Mouse (Mus musculus) forebrain, embryonic 13.5 days (tissue): ENCODE measurements around the gene Dnaic2. TPM values are rescaled to one million over a fixed set of nuclear protein-coding genes. Genes with fewer than 3 reads are reported as not detected.

ENCODE experiments used
- ATAC-seq: fragments of 200-750 bp; cut with Nextera tagmentation; 2 replicates; pipeline ENCODE4 v1.8.0; 2017
- H3K27ac ChIP-seq: fragments of 300-500 bp; sonication (generic); 2 replicates; pipeline ENCODE4 v1.5.1; 2015; ENCODE audit warnings: inconsistent platforms, mild to moderate bottlenecking, moderate library complexity
- H3K27me3 ChIP-seq: fragments of 300-500 bp; sonication (generic); 2 replicates; pipeline ENCODE4 v1.6.1; 2015; ENCODE audit warnings: mild to moderate bottlenecking, inconsistent platforms
- H3K36me3 ChIP-seq: fragments of 300-500 bp; sonication (generic); 2 replicates; pipeline ENCODE4 v1.6.1; 2015; ENCODE audit warnings: mild to moderate bottlenecking, inconsistent platforms; ENCODE audit not compliant: poor library complexity, severe bottlenecking
- H3K4me1 ChIP-seq: fragments of 300-500 bp; sonication (generic); 2 replicates; pipeline ENCODE4 v1.6.1; 2015; ENCODE audit warnings: inconsistent platforms
- H3K4me2 ChIP-seq: fragments of 300-500 bp; sonication (generic); 2 replicates; pipeline ENCODE4 v1.6.1; 2015; ENCODE audit warnings: inconsistent platforms, mild to moderate bottlenecking, moderate library complexity
- H3K4me3 ChIP-seq: fragments of 300-500 bp; sonication (generic); 2 replicates; pipeline ENCODE4 v1.5.1; 2015; ENCODE audit warnings: mild to moderate bottlenecking, inconsistent platforms
- H3K9ac ChIP-seq: fragments of 300-500 bp; sonication (generic); 2 replicates; pipeline ENCODE4 v1.6.1; 2015; ENCODE audit warnings: mild to moderate bottlenecking, inconsistent platforms
- H3K9me3 ChIP-seq: fragments of 300-500 bp; sonication (generic); replicated peaks from 2 replicates; pipeline ENCODE4 v1.6.1; 2016; ENCODE audit warnings: inconsistent platforms
- WGBS: fragments of 180-500 bp; shearing (Covaris S2); methylation state at CpG from one replicate; pipeline ENCODE4 v1.1.7; 2015; 5-methylcytosine and 5-hydroxymethylcytosine counted together
- polyA plus RNA-seq: library from polyadenylated mRNA; unstranded; fragments of >200 nt; fragmentation: Nextera tagmentation; extraction: Ambion mirVana; gene quantifications from 2 replicates; pipeline ENCODE4 v1.2.1, GENCODE M21; 2015

Gene Dnaic2
- polyA plus RNA-seq, 1 experiment from 2014 or later, result 1.8 TPM

- Histone ChIP-seq H3K4me2 (peak overlapping the region; percentile 85), H3K4me1 (peaks cover 70% of the 10 kb centered on the region), H3K36me3 (no peaks in the 10 kb centered on the region), H3K4me3 (peak overlapping the region; percentile 53), H3K9ac (peak overlapping the region; percentile 64), H3K27me3 (peaks cover 31% of the 10 kb centered on the region), H3K9me3 (no peaks in the 10 kb centered on the region), H3K27ac (peak overlapping the region; percentile 99)
- 55% methylated on average over 19 of the region's 19 CpGs for WGBS
- no peak for ATAC-seq
These were observed 66.8 kb downstream of the Dnaic2 start for GRCm38 (mm10) chr11:114793868-114794545.

DNA sequence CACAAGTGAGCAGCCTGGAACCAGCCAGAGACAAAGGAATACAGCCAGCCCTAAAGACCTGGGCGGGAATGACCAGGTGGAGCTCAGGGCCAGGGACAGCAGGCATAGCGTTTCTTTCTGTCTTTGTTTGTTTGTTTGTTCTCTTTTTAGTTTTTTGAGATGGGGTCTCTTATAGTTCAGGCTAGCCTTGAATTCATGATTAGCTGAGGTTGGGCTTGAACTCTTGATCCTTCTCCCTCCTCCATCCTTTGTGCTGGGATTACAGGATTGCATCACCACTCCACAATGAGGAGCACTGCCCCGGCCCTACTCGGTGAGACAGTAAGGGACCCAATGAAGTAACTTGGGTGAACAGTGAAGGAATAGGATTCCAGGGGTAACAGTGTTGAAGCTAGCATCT, 67.5 kb downstream of the Dnaic2 start:
- H3K4me2 ChIP-seq, result peak overlapping the region; percentile 85
- H3K4me3 ChIP-seq, result peak overlapping the region; percentile 53
- H3K9me3 ChIP-seq, result no peaks in the 10 kb centered on the region
- H3K9ac ChIP-seq, result peak overlapping the region; percentile 64
- WGBS, result 16% methylated on average over 4 of the region's 4 CpGs
- H3K27ac ChIP-seq, result peak overlapping the region; percentile 99
- H3K27me3 ChIP-seq, result peaks cover 25% of the 10 kb centered on the region
- H3K4me1 ChIP-seq, result peaks cover 66% of the 10 kb centered on the region
- no peak for ATAC-seq
- no peaks in the 10 kb centered on the region for H3K36me3 ChIP-seq

GRCm38 (mm10) chr11:114795231-114795746, 68.1 kb downstream of the Dnaic2 start:
- ATAC-seq, result peak; percentile 90
- H3K9me3 ChIP-seq, result no peaks in the 10 kb centered on the region
- peaks cover 66% of the 10 kb centered on the region for H3K4me1 ChIP-seq
- peak overlapping the region; percentile 85 for H3K4me2 ChIP-seq
- H3K36me3 ChIP-seq, result no peaks in the 10 kb centered on the region
- peak overlapping the region; percentile 64 for H3K9ac ChIP-seq
- H3K4me3 ChIP-seq, result peak overlapping the region; percentile 53
- peak overlapping the region; percentile 99 for H3K27ac ChIP-seq
- 1% methylated on average over 7 of the region's 7 CpGs for WGBS
- peaks cover 19% of the 10 kb centered on the region for H3K27me3 ChIP-seq

DNA sequence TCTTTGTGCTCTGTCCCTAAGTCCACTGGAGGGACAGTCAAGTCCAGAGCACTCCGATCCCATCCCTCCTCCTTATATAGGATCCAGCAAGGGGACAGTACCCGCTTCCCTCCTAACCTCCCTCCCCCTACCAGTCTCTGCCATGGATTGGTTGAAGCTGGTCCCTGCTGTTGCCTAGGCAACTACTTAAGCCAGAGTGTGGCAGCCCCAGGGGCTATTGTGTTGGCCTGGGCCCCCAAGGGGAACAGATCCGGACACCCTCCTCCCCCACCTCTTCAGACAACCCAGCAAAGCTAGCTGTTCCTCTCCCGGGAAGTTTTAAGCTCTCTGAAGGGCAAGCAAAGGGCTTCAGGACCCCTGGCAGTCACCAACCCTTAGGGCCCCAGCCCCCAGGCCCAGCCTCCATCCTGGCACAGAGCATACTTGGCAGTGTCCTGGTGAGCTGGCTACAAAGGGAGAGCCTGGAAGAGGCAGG, 68.7 kb downstream of the Dnaic2 start, which contains the start of gene Btbd17:
TSS of gene Btbd17 (minus strand) at position 98 of the 475 bp plus-strand sequence.
- Histone ChIP-seq H3K9me3 (no peaks in the 10 kb centered on the region), H3K4me2 (peak within 1 kb of the TSS; percentile 85), H3K27me3 (peaks cover 13% of the 10 kb centered on the region), H3K36me3 (no peaks in the 10 kb centered on the region), H3K4me3 (peak within 1 kb of the TSS; percentile 53), H3K4me1 (peaks cover 64% of the 10 kb centered on the region), H3K9ac (peak within 1 kb of the TSS; percentile 64), H3K27ac (peak within 1 kb of the TSS; percentile 99)
- ATAC-seq, result peak; percentile 84
- WGBS, result 0% methylated on average over 4 of the region's 4 CpGs

DNA sequence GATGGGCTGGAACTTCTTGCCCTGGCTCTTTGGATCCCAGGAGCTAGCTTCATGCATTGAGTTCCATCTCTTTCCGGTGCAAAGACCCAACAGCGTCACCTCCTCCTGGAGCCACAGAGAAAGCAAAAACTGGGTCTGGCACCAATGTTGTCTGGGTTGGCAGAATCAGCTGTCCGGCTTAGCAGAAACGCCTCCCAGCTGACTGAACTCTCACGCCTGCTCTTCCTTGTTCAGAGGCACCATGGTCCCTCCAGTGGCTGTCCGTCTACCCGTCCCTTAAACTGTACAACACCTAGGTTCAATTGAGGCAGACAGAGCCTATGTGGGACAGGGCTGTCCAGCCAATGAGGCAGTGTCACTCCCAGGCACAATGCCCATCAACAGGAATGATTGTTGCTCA, 70.0 kb downstream of the Dnaic2 start:
- Histone ChIP-seq H3K4me1 (peaks cover 51% of the 10 kb centered on the region), H3K4me2 (no peak overlapping the region)

DNA sequence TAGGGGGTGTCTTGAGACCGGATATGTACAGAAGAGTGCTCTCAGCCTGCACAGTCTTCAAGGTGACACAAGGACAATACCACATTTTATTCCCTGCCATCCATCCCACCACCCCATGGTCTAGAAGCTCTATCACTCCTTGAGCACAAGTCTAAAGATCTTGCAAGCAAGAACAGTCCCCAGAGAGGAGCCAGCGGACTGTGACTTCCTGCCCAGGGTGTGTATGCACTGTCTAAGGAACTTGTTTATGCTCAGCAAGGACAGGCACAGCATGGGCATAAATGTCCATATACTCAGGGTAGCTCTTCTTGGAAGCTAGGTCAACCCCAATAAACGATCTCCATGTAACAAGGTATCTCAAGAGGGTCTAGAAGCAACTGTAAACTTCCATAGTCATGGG, 70.8 kb downstream of the Dnaic2 start:
- Histone ChIP-seq H3K27ac (no peak overlapping the region), H3K9me3 (0 out of 2 replicates have a peak, but pooled peaks cover 5% of the 10 kb centered on the region), H3K4me3 (no peak overlapping the region), H3K9ac (no peak overlapping the region), H3K4me2 (no peak overlapping the region), H3K27me3 (no peaks in the 10 kb centered on the region), H3K4me1 (peaks cover 50% of the 10 kb centered on the region), H3K36me3 (no peaks in the 10 kb centered on the region)
- WGBS, result 95% methylated on average over 3 of the region's 3 CpGs
- no peak for ATAC-seq

More for the DNA sequence above, 70.0 kb downstream of the Dnaic2 start:
- no peak overlapping the region for H3K9ac ChIP-seq
- H3K27ac ChIP-seq, result peak overlapping the region; percentile 99
- no peak for ATAC-seq
- no peaks in the 10 kb centered on the region for H3K36me3 ChIP-seq
- 0 out of 2 replicates have a peak, but pooled peaks cover 5% of the 10 kb centered on the region for H3K9me3 ChIP-seq
- 93% methylated on average over 7 of the region's 7 CpGs for WGBS
- no peak overlapping the region for H3K4me3 ChIP-seq
- H3K27me3 ChIP-seq, result peaks cover under 1% of the 10 kb centered on the region; the same call in 1 of the 2 replicates

- 97% methylated on average over 3 of the region's 3 CpGs for WGBS
- H3K9ac ChIP-seq, result no peak within 1 kb of the TSS
- no peak for ATAC-seq
- no peak within 1 kb of the TSS for H3K4me3 ChIP-seq
- no peak within 1 kb of the TSS for H3K27ac ChIP-seq
- peaks cover 49% of the 10 kb centered on the region for H3K4me1 ChIP-seq
- H3K9me3 ChIP-seq, result 0 out of 2 replicates have a peak, but pooled peaks cover 5% of the 10 kb centered on the region
- no peaks in the 10 kb centered on the region for H3K27me3 ChIP-seq
- H3K36me3 ChIP-seq, result no peaks in the 10 kb centered on the region
- no peak within 1 kb of the TSS for H3K4me2 ChIP-seq
These were observed 71.4 kb downstream of the Dnaic2 start, which contains the start of gene Gpr142 for GRCm38 (mm10) chr11:114798624-114799023. Gene Gpr142, plus strand, starts transcription at chr11:114798924.

DNA sequence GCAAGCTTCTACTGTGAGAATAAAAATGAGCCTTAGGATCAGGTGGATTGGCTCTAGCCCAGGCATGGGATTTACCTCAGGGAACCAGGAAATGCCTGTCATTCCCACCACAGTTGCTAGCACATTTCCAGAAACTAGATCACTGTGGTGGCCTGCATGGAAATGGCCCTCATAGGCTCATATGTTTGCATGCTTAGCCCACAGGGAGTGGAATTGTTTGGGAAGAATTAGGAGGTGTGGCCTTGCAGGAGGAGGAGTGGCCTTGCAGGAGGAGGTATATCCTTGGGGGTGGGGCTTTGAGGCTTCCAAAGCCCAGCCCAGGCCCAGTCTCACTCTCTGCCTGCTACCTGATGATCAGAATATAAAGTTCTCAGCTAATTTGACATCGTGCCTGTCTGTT, 74.7 kb downstream of the Dnaic2 start:
- Histone ChIP-seq H3K27ac (no peak overlapping the region), H3K4me1 (peaks cover 36% of the 10 kb centered on the region), H3K4me2 (no peak overlapping the region), H3K27me3 (no peaks in the 10 kb centered on the region), H3K9ac (no peak overlapping the region), H3K9me3 (0 out of 2 replicates have a peak, but pooled peaks cover 5% of the 10 kb centered on the region), H3K4me3 (no peak overlapping the region), H3K36me3 (no peaks in the 10 kb centered on the region)
- WGBS, result 90% methylated on average over 1 of the region's 1 CpGs
- no peak for ATAC-seq

- WGBS, result 64% methylated on average over 15 of the region's 15 CpGs
- Histone ChIP-seq H3K27me3 (no peaks in the 10 kb centered on the region), H3K27ac (no peak overlapping the region; the same call in 1 of the 2 replicates), H3K4me3 (no peak overlapping the region), H3K9ac (peak overlapping the region; percentile 16; the same call in 1 of the 2 replicates), H3K4me2 (no peak overlapping the region), H3K9me3 (0 out of 2 replicates have a peak, but pooled peaks cover 5% of the 10 kb centered on the region), H3K4me1 (peaks cover 39% of the 10 kb centered on the region), H3K36me3 (no peaks in the 10 kb centered on the region)
- no peak for ATAC-seq
These were observed 75.5 kb downstream of the Dnaic2 start for GRCm38 (mm10) chr11:114802540-114803267.

DNA sequence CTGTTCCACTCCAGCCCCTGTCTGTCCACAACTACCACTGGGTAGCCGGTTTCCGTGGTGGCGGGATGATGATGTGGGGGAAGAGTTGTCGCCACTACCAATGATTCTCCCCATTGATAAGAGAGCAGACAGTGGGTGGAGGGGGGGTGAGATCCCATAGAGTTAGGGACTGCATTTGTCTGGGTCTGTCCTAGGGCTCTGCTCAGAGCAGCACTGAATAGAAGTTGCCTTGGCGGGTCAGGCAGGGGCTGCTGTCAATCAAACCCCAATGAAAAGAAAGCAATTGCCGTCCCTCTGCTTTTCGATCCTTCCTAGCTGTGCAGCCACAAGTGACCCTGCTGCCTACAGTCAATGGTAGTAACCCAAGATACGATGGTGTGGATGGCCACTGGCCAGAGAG, 76.8 kb downstream of the Dnaic2 start:
- Histone ChIP-seq H3K27me3 (no peaks in the 10 kb centered on the region), H3K4me3 (no peak overlapping the region), H3K9me3 (0 out of 2 replicates have a peak, but pooled peaks cover 5% of the 10 kb centered on the region), H3K9ac (no peak overlapping the region), H3K36me3 (no peaks in the 10 kb centered on the region), H3K4me2 (no peak overlapping the region), H3K4me1 (peaks cover 47% of the 10 kb centered on the region), H3K27ac (no peak overlapping the region)
- 18% methylated on average over 8 of the region's 8 CpGs for WGBS
- ATAC-seq, result no peak

DNA sequence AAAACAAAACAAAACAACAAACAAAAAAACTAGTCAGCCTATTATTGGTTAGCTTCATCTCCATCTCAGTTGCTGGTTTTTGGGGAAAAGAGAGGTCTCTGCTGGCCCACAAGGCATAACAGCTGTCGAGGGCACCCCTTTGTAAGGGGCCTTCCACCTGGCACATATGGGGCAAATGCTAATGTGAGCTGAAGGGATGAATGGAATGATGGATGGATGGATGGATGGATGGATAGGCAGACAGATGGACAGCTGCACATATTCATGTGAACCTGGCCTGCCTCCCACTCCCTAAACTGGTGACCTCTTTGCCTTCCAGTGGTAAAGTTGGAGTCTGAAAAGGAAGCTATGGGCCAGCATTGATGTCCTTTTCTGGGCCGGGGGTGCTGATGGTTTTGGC, 79.8 kb downstream of the Dnaic2 start:
- WGBS, result 57% methylated on average over 2 of the region's 2 CpGs
- no peak overlapping the region for H3K4me2 ChIP-seq
- no peak overlapping the region for H3K4me3 ChIP-seq
- no peaks in the 10 kb centered on the region for H3K27me3 ChIP-seq
- H3K27ac ChIP-seq, result peak overlapping the region; percentile 49; the same call in 1 of the 2 replicates
- H3K9me3 ChIP-seq, result no peaks in the 10 kb centered on the region
- no peaks in the 10 kb centered on the region for H3K36me3 ChIP-seq
- ATAC-seq, result peak; percentile 14; the same call in 1 of the 2 replicates
- H3K9ac ChIP-seq, result no peak overlapping the region
- H3K4me1 ChIP-seq, result peaks cover 47% of the 10 kb centered on the region
